Mouse (Mus musculus) liver, embryonic 14.5 days (tissue): ENCODE measurements around the gene Pgbd5. TPM values are rescaled to one million over a fixed set of nuclear protein-coding genes. Genes with fewer than 3 reads are reported as not detected.

Experiments
- ATAC-seq: fragments of 200-750 bp; cut with Nextera tagmentation; 2 replicates; pipeline ENCODE4 v1.8.0; 2017; ENCODE audit warnings: moderate number of reproducible peaks, mild to moderate bottlenecking, moderate library complexity; ENCODE audit not compliant: insufficient read depth
- DNase-seq, 3 experiments: peaks; one replicate each; pipeline ENCODE4 v3.0.0-alpha.2; 2012 to 2013; ENCODE audit warnings: low read depth in 3 of 3, low spot score in 3 of 3
- H3K27ac ChIP-seq: fragments of 300-500 bp; sonication (generic); 2 replicates; pipeline ENCODE4 v1.5.1; 2014; ENCODE audit warnings: moderate library complexity, mild to moderate bottlenecking, control low read depth, inconsistent platforms
- H3K27me3 ChIP-seq: fragments of 300-500 bp; sonication (generic); 2 replicates; pipeline ENCODE4 v1.6.1; 2014; ENCODE audit warnings: mild to moderate bottlenecking, low read length, moderate library complexity; ENCODE audit not compliant: control insufficient read depth, insufficient read depth
- H3K36me3 ChIP-seq: fragments of 300-500 bp; sonication (generic); replicated peaks from 2 replicates; pipeline ENCODE4 v1.6.1; 2014; ENCODE audit warnings: low read depth; ENCODE audit not compliant: control insufficient read depth, insufficient read depth
- H3K4me1 ChIP-seq, 2 experiments: fragments of 200-500 bp in 1 of 2; fragments of 300-500 bp in 1 of 2; sonication (generic) in 1 of 2; replicated peaks; 2 replicates each; pipeline ENCODE4 v1.6.1; 2012 to 2014; ENCODE audit warnings: antibody characterized with exemption in 1 of 2, inconsistent platforms in 1 of 2, low read length in 1 of 2; ENCODE audit not compliant: control insufficient read depth in 2 of 2, insufficient read depth in 2 of 2
- H3K4me2 ChIP-seq: fragments of 300-500 bp; sonication (generic); 2 replicates; pipeline ENCODE4 v1.6.1; 2014; ENCODE audit warnings: low read depth, mild to moderate bottlenecking, control low read depth, moderate library complexity
- H3K4me3 ChIP-seq, 2 experiments: fragments of 200-500 bp in 1 of 2; fragments of 300-500 bp in 1 of 2; sonication (generic) in 1 of 2; 2 replicates each; pipeline ENCODE4 v1.5.1; 2012 to 2014; ENCODE audit warnings: low read depth in 2 of 2, low read length in 2 of 2, mild to moderate bottlenecking in 2 of 2, control low read depth in 1 of 2, inconsistent platforms in 1 of 2, moderate library complexity in 1 of 2; ENCODE audit not compliant: insufficient read depth in 1 of 2
- H3K9ac ChIP-seq: fragments of 300-500 bp; sonication (generic); replicated peaks from 2 replicates; pipeline ENCODE4 v1.6.1; 2014; ENCODE audit warnings: mild to moderate bottlenecking, control low read depth, moderate library complexity
- H3K9me3 ChIP-seq: fragments of 300-500 bp; sonication (generic); 2 replicates; pipeline ENCODE4 v1.6.1; 2016; ENCODE audit warnings: low read length, mixed read lengths; ENCODE audit not compliant: control insufficient read depth
- CTCF ChIP-seq: IDR thresholded peaks from 2 replicates; pipeline ENCODE4 v1.5.1; 2016; ENCODE audit warnings: antibody characterized with exemption, low read depth, control low read depth
- EP300 ChIP-seq: IDR thresholded peaks from 2 replicates; pipeline ENCODE4 v1.6.1; 2016; ENCODE audit warnings: antibody characterized with exemption, low read depth
- WGBS: fragments of 180-500 bp; shearing (Covaris S2); extraction: QIAGEN DNeasy Blood & Tissue Kit; methylation state at CpG from one replicate; pipeline ENCODE4 v1.1.7; 2014; ENCODE audit not compliant: insufficient replicate concordance; 5-methylcytosine and 5-hydroxymethylcytosine counted together
- polyA plus RNA-seq, 2 experiments: library from polyadenylated mRNA; depleted of rRNA in 1 of 2; stranded (reverse) in 1 of 2; unstranded in 1 of 2; fragments of >200 nt; fragmentation: Nextera tagmentation in 1 of 2; extraction: Ambion mirVana in 1 of 2; gene quantifications; 2 replicates each; pipeline versions ENCODE4 v1.2.1 to v1.2.3; 2012 to 2014

Pgbd5 gene
- polyA plus RNA-seq, 2 experiments, result 0.15 to 0.18 TPM

DNA sequence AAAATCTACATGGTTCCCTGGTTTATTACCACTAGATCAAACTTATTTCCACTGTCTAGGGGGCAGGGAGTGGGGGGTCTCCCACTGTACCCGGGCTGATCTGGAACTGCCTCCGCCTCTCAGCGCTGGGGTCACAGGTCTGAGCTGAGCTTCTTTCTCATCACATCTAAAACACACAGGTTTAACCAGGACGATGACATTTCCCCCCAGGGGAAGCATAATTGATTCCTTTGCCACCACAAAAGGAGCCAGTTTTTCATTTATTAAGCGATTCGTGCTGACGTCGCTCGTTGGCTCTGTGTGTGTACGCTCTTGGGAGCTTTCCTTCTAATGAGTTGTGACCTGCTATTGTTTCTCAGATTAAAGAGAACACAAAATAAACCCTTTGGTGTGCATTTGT, 21.6 kb upstream of the Pgbd5 start:
- DNase-seq, result no peak
- Histone ChIP-seq H3K27ac (no peak overlapping the region), H3K36me3 (no peaks in the 10 kb centered on the region), H3K9me3 (no peaks in the 10 kb centered on the region), H3K9ac (no peak overlapping the region), H3K4me3 (no peak overlapping the region), H3K27me3 (no peaks in the 10 kb centered on the region), H3K4me2 (no peak overlapping the region), H3K4me1 (no peaks in the 10 kb centered on the region)
- WGBS, result 69% methylated on average over 10 of the region's 10 CpGs
- TF ChIP-seq EP300 (no peak), CTCF (no peak)
- no peak for ATAC-seq

DNA sequence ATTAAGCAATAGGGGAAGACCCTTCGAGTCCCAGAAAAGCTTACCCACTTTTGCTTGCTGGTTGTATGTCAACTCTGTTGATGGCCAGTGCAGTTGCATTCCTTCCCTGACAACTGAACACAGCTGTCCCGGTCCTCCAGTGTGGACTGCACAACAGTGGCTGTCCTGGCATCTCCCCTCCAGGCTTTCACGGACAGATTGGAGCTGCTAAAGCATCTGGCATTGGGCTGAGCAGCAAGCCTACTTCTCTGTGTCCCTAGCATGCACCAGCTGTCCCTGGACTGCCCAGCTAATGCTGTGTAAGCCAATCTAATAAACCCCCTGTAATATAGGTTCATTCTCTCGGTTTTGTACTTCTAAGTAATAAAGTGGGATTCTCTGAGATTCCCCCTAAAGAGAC, 21.2 kb upstream of the Pgbd5 start:
- ATAC-seq (no peak), DNase-seq (no peak)
- no peaks in the 10 kb centered on the region for H3K36me3 ChIP-seq
- H3K9ac ChIP-seq, result no peak overlapping the region
- H3K4me3 ChIP-seq, result no peak overlapping the region
- no peaks in the 10 kb centered on the region for H3K27me3 ChIP-seq
- H3K4me1 ChIP-seq, result no peaks in the 10 kb centered on the region
- H3K27ac ChIP-seq, result no peak overlapping the region
- no peaks in the 10 kb centered on the region for H3K9me3 ChIP-seq
- H3K4me2 ChIP-seq, result no peak overlapping the region
- TF ChIP-seq EP300 (no peak), CTCF (no peak)
- 32% methylated on average over 4 of the region's 4 CpGs for WGBS

DNA sequence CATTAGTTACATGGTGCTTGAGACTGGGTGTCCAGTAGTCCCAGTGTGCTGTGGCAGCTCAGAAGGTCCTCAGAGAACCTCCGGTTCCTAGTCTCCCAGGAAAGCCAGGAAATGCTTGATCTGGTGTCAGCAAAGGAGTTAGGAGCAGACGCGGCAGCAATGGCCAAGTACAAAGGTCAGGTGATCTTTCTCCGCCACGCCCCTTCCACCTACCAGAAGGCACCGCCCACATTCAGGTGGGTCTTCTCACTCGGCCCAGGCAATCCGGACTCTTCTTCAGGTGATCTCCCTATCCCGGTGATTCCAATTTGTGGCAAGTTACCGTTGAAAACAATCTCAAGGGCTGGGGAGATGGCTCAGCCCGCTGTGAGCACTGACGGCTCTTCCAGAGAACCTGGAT, 20.2 kb upstream of the Pgbd5 start:
- Histone ChIP-seq H3K4me3 (no peak overlapping the region), H3K4me1 (no peaks in the 10 kb centered on the region), H3K9me3 (no peaks in the 10 kb centered on the region), H3K36me3 (no peaks in the 10 kb centered on the region), H3K27ac (no peak overlapping the region), H3K9ac (no peak overlapping the region), H3K4me2 (no peak overlapping the region), H3K27me3 (no peaks in the 10 kb centered on the region)
- DNase-seq, result no peak
- ATAC-seq, result no peak
- TF ChIP-seq CTCF (no peak), EP300 (no peak)
- 28% methylated on average over 12 of the region's 12 CpGs for WGBS

DNA sequence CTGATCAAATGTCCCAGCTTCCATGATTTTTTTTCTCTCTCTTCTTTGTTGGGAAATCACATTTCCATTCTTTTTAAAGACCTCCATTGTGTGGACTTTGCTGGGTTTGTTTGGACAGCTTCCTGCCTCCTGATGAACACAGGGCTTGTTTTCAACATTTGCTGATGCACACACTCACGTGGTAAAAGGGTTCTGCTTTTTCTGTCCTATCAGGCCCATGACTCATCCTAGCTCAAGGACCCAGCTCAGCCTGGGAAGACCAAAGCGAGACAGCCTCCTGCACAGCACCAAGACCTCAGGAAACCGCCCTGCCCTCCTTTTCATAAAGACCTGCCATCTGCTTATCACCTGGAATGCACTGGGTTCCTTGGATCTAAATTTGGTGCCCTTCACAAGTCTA, 15.9 kb upstream of the Pgbd5 start:
- Histone ChIP-seq H3K4me2 (no peak overlapping the region), H3K4me1 (no peaks in the 10 kb centered on the region), H3K27me3 (no peaks in the 10 kb centered on the region), H3K27ac (no peak overlapping the region), H3K4me3 (no peak overlapping the region), H3K36me3 (no peaks in the 10 kb centered on the region), H3K9me3 (no peaks in the 10 kb centered on the region), H3K9ac (no peak overlapping the region)
- ATAC-seq (no peak), DNase-seq (no peak)
- TF ChIP-seq EP300 (no peak), CTCF (no peak)
- WGBS, result 11% methylated on average over 3 of the region's 3 CpGs

DNA sequence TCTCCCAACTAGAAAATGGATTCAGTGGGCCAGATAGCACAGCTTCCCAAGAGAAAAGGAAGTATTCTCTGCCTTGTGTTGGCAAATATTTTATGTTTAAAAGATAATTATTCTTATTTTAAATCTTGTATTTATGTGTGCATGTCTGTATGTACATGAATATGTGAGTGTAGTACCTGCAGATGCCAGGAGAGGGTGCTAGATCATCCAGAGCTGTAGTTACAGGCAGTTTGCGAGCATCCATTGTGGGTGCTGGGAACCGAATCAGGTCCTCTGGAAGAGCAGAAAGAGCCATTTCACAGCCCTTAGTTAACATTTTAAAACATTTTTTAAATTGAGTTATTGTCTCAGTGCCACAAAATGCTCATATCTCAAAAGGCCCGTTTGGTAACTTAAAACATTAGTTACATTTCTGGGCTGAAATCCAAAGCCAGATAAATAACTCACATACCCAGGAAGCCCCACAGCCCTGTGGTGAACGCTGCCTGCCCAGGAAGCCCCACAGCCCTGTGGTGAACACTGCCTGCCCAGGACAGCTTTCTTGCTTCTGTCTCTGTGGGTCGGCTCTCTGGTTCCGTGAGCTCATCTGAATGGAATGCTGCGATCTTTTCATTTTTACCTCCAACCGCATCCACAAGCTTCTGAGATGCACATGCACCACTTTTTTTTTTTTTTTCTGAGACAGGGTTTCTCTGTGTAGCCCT, 10.9 kb upstream of the Pgbd5 start:
- no peak overlapping the region for H3K9ac ChIP-seq
- ATAC-seq, result no peak

More for the DNA sequence above, 10.9 kb upstream of the Pgbd5 start:
- Histone ChIP-seq H3K4me1 (no peaks in the 10 kb centered on the region), H3K27ac (no peak overlapping the region), H3K27me3 (no peaks in the 10 kb centered on the region), H3K4me3 (no peak overlapping the region), H3K36me3 (no peaks in the 10 kb centered on the region), H3K4me2 (no peak overlapping the region), H3K9me3 (no peaks in the 10 kb centered on the region)
- DNase-seq, result no peak
- WGBS, result 66% methylated on average over 8 of the region's 8 CpGs
- no peak for TF ChIP-seq EP300
- TF ChIP-seq CTCF, result 0 out of 2 replicates have a peak, but pooled peaks have one; percentile 19
